Mouse (Mus musculus) myocyte (in vitro differentiated cells): ENCODE measurements around the gene Tmem86a.

Experiments used
- CEBPB ChIP-seq: IDR thresholded peaks from 2 replicates; pipeline ENCODE4 v1.6.1; 2011; ENCODE audit warnings: mild to moderate bottlenecking, moderate library complexity; ENCODE audit not compliant: poor library complexity, insufficient read depth, severe bottlenecking
- E2F4 ChIP-seq: IDR thresholded peaks from one replicate; pipeline ENCODE4 v1.6.1; 2011; ENCODE audit warnings: mild to moderate bottlenecking, control low read depth, moderate library complexity; ENCODE audit not compliant: insufficient read depth
- MAX ChIP-seq: IDR thresholded peaks from one replicate; pipeline ENCODE4 v1.6.1; 2011; ENCODE audit warnings: low read depth, mild to moderate bottlenecking, control low read depth
- MYOD1 ChIP-seq, 3 experiments: IDR thresholded peaks; one replicate each; pipeline ENCODE4 v1.6.1; 2011; ENCODE audit warnings: control low read depth in 2 of 3, low read depth in 2 of 3, mild to moderate bottlenecking in 2 of 3, moderate library complexity in 1 of 3; ENCODE audit not compliant: insufficient read length in 2 of 3, control insufficient read depth in 1 of 3
- MYOG ChIP-seq, 3 experiments: IDR thresholded peaks; one replicate each; pipeline ENCODE4 v1.6.1; 2011; ENCODE audit warnings: control low read depth in 2 of 3, low read depth in 2 of 3, mild to moderate bottlenecking in 2 of 3; ENCODE audit not compliant: insufficient read length in 2 of 3, control insufficient read depth in 1 of 3, insufficient read depth in 1 of 3
- POLR2A ChIP-seq: IDR thresholded peaks from one replicate; pipeline ENCODE4 v1.6.1; 2011; ENCODE audit warnings: low read depth, mild to moderate bottlenecking, control low read depth, moderate library complexity; ENCODE audit not compliant: insufficient read length
- POLR2AphosphoS2 ChIP-seq: IDR thresholded peaks from one replicate; pipeline ENCODE4 v1.6.1; 2011; ENCODE audit warnings: low read depth, control low read depth; ENCODE audit not compliant: insufficient read length
- REST ChIP-seq: IDR thresholded peaks from one replicate; pipeline ENCODE4 v1.6.1; 2011; ENCODE audit warnings: mild to moderate bottlenecking, control low read depth, moderate library complexity; ENCODE audit not compliant: insufficient read depth, insufficient read length
- SRF ChIP-seq: IDR thresholded peaks from one replicate; pipeline ENCODE4 v1.6.1; 2011; ENCODE audit warnings: low read depth; ENCODE audit not compliant: control insufficient read depth, insufficient read length
- TCF12 ChIP-seq: IDR thresholded peaks from one replicate; pipeline ENCODE4 v1.6.1; 2011; ENCODE audit warnings: mild to moderate bottlenecking, control low read depth; ENCODE audit not compliant: poor library complexity, insufficient read depth, severe bottlenecking
- TCF3 ChIP-seq: IDR thresholded peaks from one replicate; pipeline ENCODE4 v1.6.1; 2011; ENCODE audit warnings: low read depth, control low read depth; ENCODE audit not compliant: insufficient read length
- USF1 ChIP-seq: IDR thresholded peaks from one replicate; pipeline ENCODE4 v1.6.1; 2011; ENCODE audit warnings: low read depth, mild to moderate bottlenecking, control low read depth, moderate library complexity

DNA sequence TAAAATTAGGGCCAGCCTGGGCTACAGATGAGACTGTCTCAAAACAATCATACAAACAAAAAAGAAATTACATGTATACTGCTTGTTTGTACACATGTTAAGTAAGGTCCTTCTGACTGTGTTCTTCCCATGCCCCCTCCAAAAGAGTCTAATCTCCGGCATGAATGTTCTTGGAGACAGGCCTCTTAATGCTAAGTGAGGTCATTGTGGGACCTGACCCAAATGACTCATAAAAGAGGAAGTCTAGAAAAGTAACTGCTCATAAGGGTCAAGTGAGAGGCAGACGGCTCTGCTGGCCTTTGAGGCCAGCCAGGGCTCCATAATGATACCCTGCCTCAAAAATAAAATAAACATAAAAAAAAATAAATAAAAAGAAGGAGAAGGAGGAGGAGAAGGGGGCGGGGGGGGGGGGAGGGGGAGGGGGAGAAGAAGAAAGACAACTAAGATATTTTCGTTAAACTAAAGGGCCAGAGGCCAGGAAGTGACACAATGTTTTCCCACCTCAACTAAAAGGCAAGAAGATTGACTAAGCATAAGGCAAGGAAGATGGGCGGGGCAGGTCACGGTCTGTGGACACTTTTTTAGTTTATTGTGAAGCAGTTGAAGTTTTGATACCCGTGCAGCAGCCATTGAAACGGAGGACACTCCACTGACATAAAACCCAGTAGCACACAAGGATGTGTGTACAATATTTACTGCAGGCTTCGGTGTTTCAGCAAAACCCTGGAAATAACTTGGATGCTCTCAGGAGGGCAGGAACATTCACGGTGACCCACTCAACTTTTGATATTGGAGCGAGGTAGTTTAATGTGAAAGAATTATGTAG lies 35.6 kb upstream of the Tmem86a start:
- TF ChIP-seq USF1 = no peak
- no peak for TF ChIP-seq E2F4
- no peak for TF ChIP-seq REST
- no peak for TF ChIP-seq POLR2A
- TF ChIP-seq MAX = no peak
- TF ChIP-seq MYOD1 (IDR thresholded peaks at IDR 0.05; ENCODE audit: control insufficient read depth in 1 of 3, insufficient read length in 2 of 3, low read depth in 2 of 3) = no peak
- no peak for TF ChIP-seq CEBPB
- TF ChIP-seq SRF = no peak
- TF ChIP-seq MYOG (IDR thresholded peaks at IDR 0.05; ENCODE audit: control insufficient read depth in 1 of 3, insufficient read depth in 1 of 3, insufficient read length in 2 of 3, low read depth in 2 of 3) = no peak
- no peak for TF ChIP-seq POLR2AphosphoS2
- TF ChIP-seq TCF3 = no peak
- TF ChIP-seq TCF12 = no peak
